Mouse (Mus musculus) adrenal gland, postnatal 10 days (tissue): ENCODE results near the gene Map6d1. TPM values are rescaled to one million over a fixed set of nuclear protein-coding genes. Genes with fewer than 3 reads are reported as not detected.

ENCODE experiments used
- DNase-seq: peaks from one replicate; pipeline ENCODE4 v3.0.0; 2021; ENCODE audit warnings: mixed read lengths
- long read RNA-seq, 2 experiments: library from polyadenylated mRNA; stranded (forward); transcript quantifications; one replicate each; pipeline ENCODE4 v2.0.0; 2021
- total RNA-seq, 2 experiments: library from RNA; stranded (reverse); gene quantifications; 2 replicates each; pipeline ENCODE4 v1.2.3; 2021

Map6d1 gene
- 1 to 10 TPM; 2.3 to 3.4 TPM for total RNA-seq
- long read RNA-seq, experiment 1, partial matches to known transcripts, result 0 of 1 reads
- long read RNA-seq, experiment 1, other reads (novel, unspliced or antisense), result 0 of 1 reads
- long read RNA-seq, experiment 2, transcript Map6d1-201 (3 exons, 3,280 nt), result major isoform, 6 of 6 reads
- long read RNA-seq, experiment 2, partial matches to known transcripts, result 0 of 6 reads
- long read RNA-seq, experiment 2, other reads (novel, unspliced or antisense), result 0 of 6 reads

DNA sequence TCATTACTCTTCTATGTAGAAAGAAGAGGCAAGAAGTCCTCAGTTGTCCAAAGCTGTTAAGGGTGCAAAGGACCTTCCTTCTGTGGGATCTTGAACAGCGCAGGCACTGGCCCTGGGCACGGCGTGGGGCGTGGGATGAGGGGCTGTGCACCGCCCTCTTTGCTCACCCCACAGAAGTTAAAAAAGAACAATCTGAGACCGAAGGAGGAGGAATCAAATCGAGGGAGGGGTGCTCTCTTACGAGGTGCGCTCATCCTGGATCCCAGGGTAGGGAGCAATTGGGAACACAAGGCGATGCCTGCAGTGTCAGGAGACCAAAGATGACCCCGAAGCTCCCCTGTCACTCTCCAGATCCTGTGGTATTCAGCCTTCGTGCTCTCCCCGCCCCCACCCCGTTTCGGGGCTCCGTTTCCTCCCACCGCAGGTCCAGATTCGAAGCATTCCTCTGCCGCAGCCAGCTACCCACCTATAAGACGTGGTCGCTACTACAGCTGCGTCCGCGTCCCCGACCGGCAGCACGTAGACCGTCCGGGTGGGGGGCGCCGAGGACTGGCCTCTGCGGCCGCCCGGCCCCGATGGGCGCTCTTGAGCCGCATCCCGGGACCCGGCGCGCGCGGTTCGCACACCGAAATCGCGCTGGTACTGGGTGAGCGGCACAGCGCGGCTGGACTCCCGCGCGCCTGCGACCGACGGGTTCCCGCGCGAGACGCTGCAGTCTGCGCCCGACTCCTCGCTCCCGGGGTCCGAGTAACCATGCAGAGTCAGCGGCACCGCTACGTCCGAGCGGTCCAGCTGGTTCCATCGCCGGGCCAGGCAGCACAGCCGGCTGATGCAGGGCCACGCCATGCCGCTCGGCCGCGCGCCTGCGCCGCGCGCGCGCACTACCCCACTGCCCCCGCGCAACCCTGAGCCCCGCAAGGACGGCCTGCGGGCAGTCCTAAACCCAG lies at the start of gene Map6d1:
Gene Map6d1 (minus strand): TSS at position 891 of the 947 bp plus-strand sequence.
- DNase-seq, result peak; percentile 73

DNA sequence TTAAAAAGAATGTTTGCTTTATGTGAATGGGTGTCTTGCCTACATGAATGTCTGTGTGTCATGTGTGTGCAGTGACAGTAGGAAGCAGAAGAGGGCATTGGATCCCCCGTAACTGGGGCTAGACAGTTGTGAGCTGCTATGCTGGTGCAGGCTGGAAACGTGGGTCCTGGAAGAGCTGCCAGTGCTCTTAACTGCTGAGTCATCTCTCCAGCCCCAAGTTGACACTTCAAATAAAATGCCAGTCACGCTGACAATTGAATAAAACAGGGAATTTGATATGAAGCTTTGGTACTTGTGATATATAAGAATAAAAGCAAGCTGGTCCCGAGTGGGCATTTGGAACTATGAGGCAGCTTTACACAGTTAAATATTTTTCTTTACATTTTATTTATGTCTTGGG lies 39.1 kb upstream of the Map6d1 start:
- DNase-seq, result no peak

DNA sequence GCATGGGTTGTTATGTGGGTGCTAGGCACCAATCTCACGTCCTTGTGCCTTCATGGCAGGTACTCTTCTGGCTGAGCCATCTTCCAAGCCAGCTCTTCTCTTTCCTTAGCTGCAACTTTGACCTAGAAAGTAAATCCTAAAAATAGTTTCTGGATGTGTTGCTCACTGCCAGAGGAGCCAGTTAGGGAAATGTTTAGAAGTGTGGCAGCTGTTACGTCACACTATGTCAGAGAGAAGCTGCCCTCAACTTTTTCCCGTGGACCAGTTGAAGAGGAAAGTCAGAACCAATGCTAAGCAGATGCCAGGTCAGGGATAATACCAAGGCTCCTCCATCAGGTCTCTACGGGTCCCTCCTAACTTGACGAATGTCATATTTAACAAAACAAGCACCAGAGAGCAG lies 38.2 kb upstream of the Map6d1 start:
- no peak for DNase-seq

DNA sequence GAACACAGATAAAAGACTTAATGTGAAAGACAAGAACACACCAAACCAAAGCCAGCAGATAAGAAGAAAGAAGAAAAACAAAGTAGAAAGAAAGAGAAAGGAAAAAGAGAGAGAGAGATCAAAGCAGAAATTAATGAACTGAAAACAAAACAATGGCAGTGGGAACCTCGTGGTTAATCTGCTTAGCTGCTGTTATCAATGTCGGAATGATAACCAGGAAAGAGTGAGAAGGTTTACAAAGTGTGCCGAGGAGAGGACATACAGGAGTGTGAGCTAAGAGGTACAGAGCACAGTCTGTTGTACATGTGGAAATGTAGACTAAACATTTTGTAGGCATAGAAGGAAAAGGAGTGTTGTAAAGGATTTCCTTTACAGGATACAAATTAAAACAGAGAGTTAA lies 31.8 kb upstream of the Map6d1 start:
- DNase-seq, result no peak

DNA sequence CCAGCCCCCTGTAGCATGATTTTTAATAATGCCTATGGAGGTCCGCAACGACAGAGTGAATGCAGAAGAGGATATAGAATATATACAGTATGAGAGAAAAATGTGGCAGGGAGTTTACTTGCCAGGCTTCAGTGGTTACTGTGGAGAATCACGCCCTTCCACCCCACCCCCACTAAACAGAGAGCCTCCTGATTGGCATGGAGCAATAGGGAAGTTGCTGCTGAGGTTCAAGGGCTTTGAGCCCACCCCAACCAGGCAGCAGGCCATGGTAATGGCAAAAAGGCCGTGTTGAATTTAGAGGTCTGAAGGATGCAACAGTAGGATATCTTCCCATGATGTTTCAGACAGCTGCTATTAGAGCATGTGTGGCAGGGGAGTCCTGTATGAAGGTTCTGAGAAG lies 30.2 kb upstream of the Map6d1 start:
- DNase-seq, result no peak

- no peak for DNase-seq
Observed at GRCm38 (mm10) chr16:20265089-20265488, 23.9 kb upstream of the Map6d1 start.

DNA sequence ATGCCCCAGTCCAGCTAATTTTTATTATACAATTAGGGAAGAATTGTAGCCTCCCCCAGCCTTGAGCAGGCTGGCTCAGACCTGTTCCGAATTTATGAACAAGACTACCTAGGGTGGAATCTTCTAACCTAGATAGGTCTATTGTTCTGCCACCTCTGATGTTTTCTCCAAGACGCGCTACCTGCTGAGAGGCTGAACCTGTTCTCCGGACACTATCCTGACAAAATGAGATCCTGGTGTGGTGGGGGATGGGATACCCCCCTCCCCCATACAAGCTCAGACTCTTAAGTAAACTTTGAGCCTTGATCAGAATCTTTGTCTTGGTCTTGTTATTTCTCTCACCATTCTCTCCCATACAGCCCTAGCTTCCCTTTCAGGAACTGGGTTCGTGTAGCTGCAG lies 16.8 kb upstream of the Map6d1 start:
- no peak for DNase-seq

- no peak for DNase-seq
Observed at GRCm38 (mm10) chr16:20248442-20249174, 7.5 kb upstream of the Map6d1 start.

DNA sequence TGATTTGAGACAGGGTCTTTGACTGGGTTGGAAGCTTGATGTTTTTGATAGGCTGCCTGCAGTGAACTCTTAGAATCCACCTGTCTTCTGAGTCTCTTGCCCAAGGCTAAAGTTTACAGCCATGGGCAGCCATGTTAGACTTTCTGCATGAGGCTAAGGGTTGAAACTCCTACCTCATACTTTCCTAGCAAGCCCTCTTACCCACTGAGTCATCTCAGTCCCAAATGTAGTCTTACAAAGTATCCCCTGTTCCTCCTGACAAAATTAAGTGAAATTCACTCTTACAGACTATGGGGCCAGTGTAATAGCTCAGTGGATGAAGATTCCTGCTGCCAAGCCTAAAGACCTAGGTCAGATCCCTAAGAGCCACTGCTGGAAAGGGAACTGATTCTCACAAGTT lies 5.9 kb upstream of the Map6d1 start:
- DNase-seq, result no peak

DNA sequence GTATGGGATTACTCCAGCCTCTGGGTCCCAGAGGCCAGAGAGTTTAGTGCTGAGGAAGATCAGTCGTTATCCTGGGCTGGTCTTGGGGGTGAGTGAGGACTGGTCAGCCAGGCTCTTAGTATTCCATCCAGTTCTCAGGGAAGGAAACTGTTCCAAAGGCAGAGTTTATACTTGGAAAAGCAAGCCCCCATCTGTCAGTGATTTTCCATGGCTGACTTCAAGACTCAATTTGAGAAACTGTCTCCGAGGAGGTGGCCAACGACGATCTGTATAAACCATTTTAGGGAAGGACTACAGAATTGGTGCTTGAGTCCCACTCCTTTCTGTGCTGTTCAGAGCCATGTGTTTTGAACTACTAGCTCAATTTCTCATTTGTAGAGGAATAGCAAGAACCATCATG lies 2.5 kb downstream of the Map6d1 start:
- DNase-seq, result no peak

GRCm38 (mm10) chr16:20237426-20237825 lies 3.7 kb downstream of the Map6d1 start:
- peak; percentile 59 for DNase-seq

GRCm38 (mm10) chr16:20234406-20234805 lies 6.8 kb downstream of the Map6d1 start:
- DNase-seq, result no peak

DNA sequence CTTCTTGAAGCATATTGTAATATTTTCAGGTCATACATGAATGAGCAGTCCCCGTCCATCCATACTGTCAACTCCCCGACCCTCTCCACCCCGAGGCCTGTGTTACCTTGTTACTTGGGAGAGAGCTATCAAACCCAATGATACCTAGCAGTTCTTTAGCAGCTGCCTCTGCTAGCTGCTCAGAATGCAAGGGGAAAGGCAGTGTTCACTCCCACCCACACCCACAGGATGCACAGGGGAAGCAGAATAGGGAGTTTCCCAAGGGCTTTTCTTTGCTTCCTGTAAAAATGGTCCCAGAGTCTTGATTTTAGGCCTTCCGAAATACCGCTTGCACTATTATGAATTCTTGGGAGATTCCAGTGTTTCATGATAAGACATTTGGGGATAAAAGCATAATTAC lies 13.0 kb downstream of the Map6d1 start:
- DNase-seq, result no peak

DNA sequence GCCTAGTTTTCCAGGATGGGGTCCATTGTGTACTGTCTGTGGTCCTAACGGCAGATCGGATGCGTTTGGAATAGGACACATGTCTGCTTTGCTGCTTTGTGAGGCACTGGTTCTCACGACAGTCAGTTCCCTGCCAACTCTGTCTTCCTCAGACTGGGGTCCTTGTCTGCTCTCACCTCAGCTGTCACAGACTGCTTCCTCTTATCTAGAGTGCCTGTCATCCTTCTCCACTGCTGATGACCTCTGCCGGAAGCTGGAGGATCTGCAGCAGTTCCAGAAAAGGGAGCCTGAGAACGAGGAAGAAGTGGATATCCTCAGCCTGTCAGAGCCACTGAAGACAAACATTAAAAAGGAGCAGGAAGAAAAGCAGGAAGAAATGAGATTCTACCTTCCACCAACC lies 13.7 kb downstream of the Map6d1 start:
- no peak for DNase-seq

DNA sequence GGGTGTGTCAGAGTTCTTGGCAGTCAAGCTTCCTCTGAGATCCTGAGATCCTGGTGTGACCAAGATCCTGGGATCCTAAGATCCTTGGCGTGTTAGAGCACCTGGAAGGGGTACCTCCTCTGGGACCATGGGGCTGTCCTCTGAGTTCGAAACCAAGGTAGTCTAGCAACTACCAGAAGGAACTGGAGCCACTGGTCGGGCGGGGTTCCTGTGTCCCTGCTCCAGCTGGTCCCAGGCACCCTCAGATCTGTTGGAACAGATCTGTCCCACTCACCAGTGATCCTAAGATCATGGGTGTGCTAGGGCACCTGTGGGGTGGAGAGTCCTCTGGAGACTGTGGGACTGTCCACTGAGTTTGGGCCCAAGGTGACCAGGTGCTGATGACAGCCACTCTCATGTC lies 14.5 kb downstream of the Map6d1 start:
- DNase-seq, result no peak

DNA sequence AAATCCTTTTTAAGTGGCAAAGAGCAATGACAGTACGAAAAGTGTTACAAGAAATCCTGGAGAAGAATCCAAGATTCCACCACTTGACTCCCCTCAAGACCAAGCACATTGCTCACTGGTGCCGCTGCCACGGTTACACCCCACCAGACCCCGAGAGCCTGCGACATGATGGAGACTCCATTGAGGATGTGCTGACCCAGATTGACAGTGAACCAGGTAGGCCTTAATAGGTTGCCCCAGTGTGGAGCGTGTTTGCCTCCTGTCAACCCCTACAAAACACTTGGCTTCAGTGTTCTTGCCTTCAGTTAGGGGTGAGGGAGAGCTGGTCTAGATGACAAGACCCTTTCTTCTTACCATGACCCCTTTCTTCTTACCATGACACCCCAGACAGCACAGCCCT lies 18.4 kb downstream of the Map6d1 start:
- DNase-seq, result no peak

- peak; percentile 70 for DNase-seq
Observed at GRCm38 (mm10) chr16:20213591-20214226, 27.4 kb downstream of the Map6d1 start.

DNA sequence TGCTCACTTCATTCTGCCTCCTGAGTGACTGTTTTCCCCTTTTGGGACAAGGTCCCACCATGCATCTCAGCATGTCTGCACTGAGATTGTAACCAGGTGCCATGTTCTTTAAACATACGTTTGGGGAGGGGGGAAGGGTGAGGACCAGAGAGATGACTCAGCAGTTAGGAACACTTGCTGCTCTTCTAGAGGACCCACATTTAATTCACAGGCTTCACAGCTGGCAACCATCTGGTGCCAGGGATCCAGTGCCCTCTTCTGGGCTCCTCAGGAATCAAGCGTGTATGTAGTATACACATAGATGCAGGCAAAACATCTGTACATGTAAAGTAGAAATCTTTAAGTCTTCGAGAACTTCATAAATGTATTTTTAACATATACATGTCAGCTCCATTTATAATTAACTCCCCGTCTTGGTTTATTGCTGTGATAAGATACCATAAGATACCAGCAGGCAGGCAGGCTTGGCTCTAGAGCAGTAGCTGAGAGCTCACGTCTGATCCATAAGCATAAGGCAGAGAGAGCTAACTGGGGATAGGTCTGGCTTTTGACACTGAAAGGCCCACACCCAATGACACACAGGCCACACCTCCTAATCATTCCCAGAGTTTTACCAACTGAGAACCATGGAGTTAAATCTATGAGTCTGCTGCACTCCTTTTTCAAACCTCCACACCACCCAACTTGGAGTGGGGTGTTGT lies 41.5 kb downstream of the Map6d1 start:
- DNase-seq, result no peak

GRCm38 (mm10) chr16:20196962-20197361 lies 44.2 kb downstream of the Map6d1 start:
- DNase-seq, result no peak

- DNase-seq, result peak; percentile 18
Observed at GRCm38 (mm10) chr16:20195546-20195945, 45.6 kb downstream of the Map6d1 start.

- DNase-seq, result no peak
Observed at GRCm38 (mm10) chr16:20192043-20192442, 49.1 kb downstream of the Map6d1 start.
